Mouse (Mus musculus): ENCODE measurements around the gene Sft2d1. TPM values are rescaled to one million over a fixed set of nuclear protein-coding genes. Genes with fewer than 3 reads are reported as not detected.
A peak's percentile ranks its signal among the peaks of the same experiment; 100 is the strongest.
"Not testable (repeated sequence)": the region's sequence is repeated elsewhere in the genome, so short reads cannot be mapped to it uniquely, and the experiment has no call there.

Sft2d1 gene
- polyA plus RNA-seq, 1 experiment from 2014 or later = 92.5 TPM

DNA sequence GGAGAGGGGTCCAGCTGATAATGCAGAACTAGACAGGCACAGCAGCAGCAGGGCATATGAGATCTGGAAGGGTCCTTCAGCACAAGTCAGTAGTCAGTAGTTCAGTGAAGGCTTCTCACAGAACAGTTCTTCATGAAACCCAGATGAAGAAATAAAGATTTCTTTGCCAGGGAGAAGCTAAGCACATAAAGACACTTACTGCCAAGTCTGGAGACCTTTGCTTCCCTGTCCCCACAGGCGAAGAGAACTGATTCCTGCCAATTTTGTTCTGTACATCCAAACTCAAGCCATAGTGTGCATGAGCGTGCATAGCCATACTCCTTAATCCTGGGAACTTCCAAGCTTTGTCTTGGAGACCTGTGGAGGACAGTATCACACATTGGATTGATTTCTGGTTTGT is 12.6 kb upstream of the Sft2d1 start:
- Histone ChIP-seq H3K9me3 (ENCODE audit: control insufficient read depth, low read length) (no peaks in the 10 kb centered on the region), H3K27ac (ENCODE audit: low read length) (no peak overlapping the region), H3K36me3 (ENCODE audit: control insufficient read depth, insufficient read depth, low read length) (no peaks in the 10 kb centered on the region), H3K4me2 (ENCODE audit: low read depth, low read length) (no peak overlapping the region), H3K9ac (ENCODE audit: low read depth, low read length) (no peak overlapping the region), H3K4me1 (ENCODE audit: control insufficient read depth, insufficient read depth, low read length) (no peaks in the 10 kb centered on the region), H3K4me3 (ENCODE audit: low read length) (no peak overlapping the region), H3K27me3 (replicated peaks; ENCODE audit: control insufficient read depth, insufficient read depth, low read length) (no peaks in the 10 kb centered on the region)
- WGBS = 93% methylated on average over 2 of the region's 2 CpGs
- ATAC-seq = no peak

DNA sequence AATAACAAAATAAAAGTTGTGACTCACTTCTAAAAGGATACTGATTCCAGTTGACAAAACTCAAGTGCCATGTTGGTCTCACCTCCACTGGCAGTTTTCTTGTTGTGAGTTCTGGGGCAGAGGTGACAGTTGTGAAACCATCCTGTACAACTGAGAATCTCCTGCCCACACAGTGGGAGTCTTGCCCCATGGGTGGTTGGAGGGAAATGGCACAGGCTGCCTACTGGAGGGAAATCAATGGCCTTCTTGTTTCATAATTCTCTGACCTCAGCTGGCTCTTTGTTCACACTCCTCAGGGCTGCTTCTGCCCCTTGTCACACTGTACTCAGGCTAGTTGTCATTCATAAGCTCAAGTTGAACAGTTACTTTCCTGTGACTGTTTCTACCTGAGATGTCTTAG is 11.4 kb upstream of the Sft2d1 start:
- Histone ChIP-seq H3K36me3 (ENCODE audit: control insufficient read depth, insufficient read depth, low read length) (no peaks in the 10 kb centered on the region), H3K27me3 (replicated peaks; ENCODE audit: control insufficient read depth, insufficient read depth, low read length) (no peaks in the 10 kb centered on the region), H3K4me2 (ENCODE audit: low read depth, low read length) (no peak overlapping the region), H3K4me1 (ENCODE audit: control insufficient read depth, insufficient read depth, low read length) (no peaks in the 10 kb centered on the region), H3K9me3 (ENCODE audit: control insufficient read depth, low read length) (no peaks in the 10 kb centered on the region), H3K4me3 (ENCODE audit: low read length) (no peak overlapping the region), H3K27ac (ENCODE audit: low read length) (no peak overlapping the region), H3K9ac (ENCODE audit: low read depth, low read length) (no peak overlapping the region)
- no peak for ATAC-seq

DNA sequence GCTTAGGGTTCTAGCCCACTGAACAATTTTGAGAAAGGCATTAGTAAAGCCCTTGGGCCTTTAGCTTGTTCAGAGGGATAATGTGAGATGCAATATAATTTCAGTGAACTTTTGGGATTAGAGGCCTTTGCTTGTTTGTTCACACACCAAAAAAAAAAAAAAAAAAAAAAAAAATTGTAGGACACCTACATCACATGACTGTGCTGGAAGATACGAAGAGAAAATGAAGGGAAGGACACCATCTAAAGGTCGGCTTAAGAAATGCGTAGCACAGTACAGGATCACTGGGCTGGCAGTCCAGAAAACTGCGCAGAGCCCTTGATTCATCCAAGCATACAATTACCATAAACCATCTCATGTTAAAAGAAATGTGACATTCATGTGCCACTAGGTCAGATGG is 9.4 kb upstream of the Sft2d1 start:
- Histone ChIP-seq H3K4me3 (ENCODE audit: low read length) (no peak overlapping the region), H3K36me3 (ENCODE audit: control insufficient read depth, insufficient read depth, low read length) (no peaks in the 10 kb centered on the region), H3K9me3 (ENCODE audit: control insufficient read depth, low read length) (no peaks in the 10 kb centered on the region), H3K4me1 (ENCODE audit: control insufficient read depth, insufficient read depth, low read length) (no peaks in the 10 kb centered on the region), H3K9ac (ENCODE audit: low read depth, low read length) (no peak overlapping the region), H3K27me3 (replicated peaks; ENCODE audit: control insufficient read depth, insufficient read depth, low read length) (no peaks in the 10 kb centered on the region), H3K4me2 (ENCODE audit: low read depth, low read length) (no peak overlapping the region), H3K27ac (ENCODE audit: low read length) (no peak overlapping the region)
- 82% methylated on average over 4 of the region's 4 CpGs for WGBS
- ATAC-seq = no peak

DNA sequence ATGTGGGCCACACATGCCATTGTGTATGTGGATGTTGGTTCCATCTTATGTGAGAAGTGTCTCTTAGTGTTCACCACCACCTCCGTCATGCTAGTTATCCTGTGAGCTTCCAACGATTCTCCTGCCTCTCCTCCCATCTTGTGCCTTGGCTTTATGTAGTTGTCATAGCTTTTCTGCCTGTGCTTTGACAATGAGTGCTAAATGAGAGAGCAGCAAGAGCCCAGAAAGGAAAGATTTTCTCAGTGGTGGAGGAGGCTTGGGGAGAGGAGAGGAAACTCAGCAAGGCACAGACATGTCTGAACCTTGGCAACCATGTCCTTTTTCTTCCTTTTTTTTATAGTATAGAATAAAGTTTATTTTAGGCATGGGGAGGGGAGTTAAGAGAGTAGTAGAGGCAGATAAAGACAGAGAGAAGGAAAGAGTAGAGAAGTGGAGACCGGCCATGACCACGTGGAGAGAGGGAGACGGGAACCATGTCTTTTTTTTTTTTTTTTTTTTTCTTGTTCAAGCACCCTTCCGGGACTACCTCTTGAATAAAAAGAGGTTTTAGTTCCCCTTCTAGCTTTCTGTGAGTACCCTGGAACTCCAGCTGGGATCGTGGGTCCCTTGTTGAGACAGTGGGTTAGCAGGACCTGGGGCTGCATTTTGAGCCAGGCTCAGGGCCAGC is 8.0 kb upstream of the Sft2d1 start:
- Histone ChIP-seq H3K9ac (ENCODE audit: low read depth, low read length) (no peak overlapping the region), H3K27ac (ENCODE audit: low read length) (no peak overlapping the region), H3K4me1 (ENCODE audit: control insufficient read depth, insufficient read depth, low read length) (no peaks in the 10 kb centered on the region), H3K9me3 (ENCODE audit: control insufficient read depth, low read length) (no peaks in the 10 kb centered on the region), H3K4me2 (ENCODE audit: low read depth, low read length) (no peak overlapping the region), H3K4me3 (ENCODE audit: low read length) (no peak overlapping the region), H3K36me3 (ENCODE audit: control insufficient read depth, insufficient read depth, low read length) (no peaks in the 10 kb centered on the region), H3K27me3 (replicated peaks; ENCODE audit: control insufficient read depth, insufficient read depth, low read length) (no peaks in the 10 kb centered on the region)
- 73% methylated on average over 7 of the region's 7 CpGs for WGBS
- no peak for ATAC-seq

DNA sequence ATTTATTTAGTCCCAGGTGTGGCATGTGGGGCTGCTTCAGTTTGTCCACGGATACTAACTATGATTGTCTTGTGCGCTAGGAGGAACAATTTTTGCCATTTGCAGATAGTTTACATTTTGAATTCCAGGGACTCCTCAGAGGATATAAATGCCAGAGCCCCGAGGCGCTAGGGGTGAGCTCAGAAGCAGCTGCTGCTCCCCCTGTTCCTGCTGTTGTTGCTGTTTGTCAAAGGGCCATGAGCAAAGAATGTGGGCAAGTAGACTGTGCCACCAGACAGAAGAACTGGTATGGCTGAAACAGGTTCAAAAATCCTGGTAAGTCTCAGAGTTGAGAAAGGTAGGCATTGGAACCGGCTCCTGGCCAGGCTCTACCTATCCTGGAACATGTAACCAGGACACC is 7.2 kb upstream of the Sft2d1 start:
- 31% methylated on average over 5 of the region's 5 CpGs for WGBS

DNA sequence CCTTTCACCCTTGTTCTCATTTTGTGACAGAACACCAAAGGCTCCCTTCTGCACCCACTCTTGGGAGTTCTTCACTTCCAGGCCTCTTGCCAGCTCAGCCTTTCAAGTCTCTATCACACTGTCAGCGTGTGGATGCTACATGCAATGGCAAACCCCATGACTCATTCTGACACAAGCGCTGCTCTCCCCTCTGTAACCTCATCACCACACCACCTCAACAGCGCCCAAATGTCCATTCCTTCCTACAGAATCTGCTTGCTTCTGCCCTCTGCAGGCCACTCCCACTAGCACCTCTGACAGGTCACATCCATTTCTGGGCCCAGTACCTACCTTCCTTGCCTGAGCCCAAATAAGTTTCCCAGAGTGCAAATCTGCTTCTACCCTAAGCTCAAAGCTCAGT is 5.1 kb upstream of the Sft2d1 start:
- Histone ChIP-seq H3K36me3 (ENCODE audit: control insufficient read depth, insufficient read depth, low read length) (no peaks in the 10 kb centered on the region), H3K4me2 (ENCODE audit: low read depth, low read length) (no peak overlapping the region), H3K4me3 (ENCODE audit: low read length) (no peak overlapping the region), H3K27me3 (replicated peaks; ENCODE audit: control insufficient read depth, insufficient read depth, low read length) (no peaks in the 10 kb centered on the region), H3K4me1 (ENCODE audit: control insufficient read depth, insufficient read depth, low read length) (no peaks in the 10 kb centered on the region), H3K9ac (ENCODE audit: low read depth, low read length) (no peak overlapping the region), H3K9me3 (ENCODE audit: control insufficient read depth, low read length) (no peaks in the 10 kb centered on the region), H3K27ac (ENCODE audit: low read length) (no peak overlapping the region)
- WGBS = 36% methylated on average over 3 of the region's 3 CpGs
- no peak for ATAC-seq

More for the DNA sequence above, 7.2 kb upstream of the Sft2d1 start:
- no peaks in the 10 kb centered on the region for H3K9me3 ChIP-seq (ENCODE audit: control insufficient read depth, low read length)
- H3K36me3 ChIP-seq (ENCODE audit: control insufficient read depth, insufficient read depth, low read length) = no peaks in the 10 kb centered on the region
- no peak for ATAC-seq
- H3K27ac ChIP-seq (ENCODE audit: low read length) = no peak overlapping the region
- H3K4me1 ChIP-seq (ENCODE audit: control insufficient read depth, insufficient read depth, low read length) = no peaks in the 10 kb centered on the region
- H3K4me3 ChIP-seq (ENCODE audit: low read length) = no peak overlapping the region
- H3K9ac ChIP-seq (ENCODE audit: low read depth, low read length) = no peak overlapping the region
- no peaks in the 10 kb centered on the region for H3K27me3 ChIP-seq (replicated peaks; ENCODE audit: control insufficient read depth, insufficient read depth, low read length)
- H3K4me2 ChIP-seq (ENCODE audit: low read depth, low read length) = no peak overlapping the region

DNA sequence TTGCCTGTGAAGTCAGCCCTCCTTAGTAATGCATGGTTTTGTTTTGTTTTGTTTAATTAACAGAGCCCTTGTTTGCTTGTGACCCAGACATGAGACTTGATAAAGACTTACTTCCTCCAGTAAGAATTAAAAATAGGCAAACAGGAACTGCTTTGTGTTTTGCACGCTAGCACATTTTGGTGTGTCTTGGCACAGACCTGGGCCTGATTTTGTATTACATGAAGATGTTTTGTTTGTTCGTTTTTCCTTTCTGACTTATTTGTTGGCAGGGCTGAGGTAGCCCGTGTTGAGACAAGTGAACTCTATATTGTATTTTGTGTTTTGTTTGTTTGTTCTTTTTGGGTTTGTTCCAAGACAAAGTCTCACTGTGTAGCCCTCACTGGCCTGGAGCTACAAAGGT is 849 bp downstream of the Sft2d1 start:
- peaks cover 18% of the 10 kb centered on the region for H3K4me1 ChIP-seq (ENCODE audit: control insufficient read depth, insufficient read depth, low read length)
- 32% methylated on average over 3 of the region's 3 CpGs for WGBS
- H3K27ac ChIP-seq (ENCODE audit: low read length) = no peak overlapping the region
- H3K4me2 ChIP-seq (ENCODE audit: low read depth, low read length) = peak overlapping the region; percentile 56
- no peaks in the 10 kb centered on the region for H3K9me3 ChIP-seq (ENCODE audit: control insufficient read depth, low read length)
- H3K9ac ChIP-seq (ENCODE audit: low read depth, low read length) = peak overlapping the region; percentile 75
- peak overlapping the region; percentile 67 for H3K4me3 ChIP-seq (ENCODE audit: low read length)
- H3K27me3 ChIP-seq (replicated peaks; ENCODE audit: control insufficient read depth, insufficient read depth, low read length) = no peaks in the 10 kb centered on the region
- H3K36me3 ChIP-seq (ENCODE audit: control insufficient read depth, insufficient read depth, low read length) = no peaks in the 10 kb centered on the region
- no peak for ATAC-seq

DNA sequence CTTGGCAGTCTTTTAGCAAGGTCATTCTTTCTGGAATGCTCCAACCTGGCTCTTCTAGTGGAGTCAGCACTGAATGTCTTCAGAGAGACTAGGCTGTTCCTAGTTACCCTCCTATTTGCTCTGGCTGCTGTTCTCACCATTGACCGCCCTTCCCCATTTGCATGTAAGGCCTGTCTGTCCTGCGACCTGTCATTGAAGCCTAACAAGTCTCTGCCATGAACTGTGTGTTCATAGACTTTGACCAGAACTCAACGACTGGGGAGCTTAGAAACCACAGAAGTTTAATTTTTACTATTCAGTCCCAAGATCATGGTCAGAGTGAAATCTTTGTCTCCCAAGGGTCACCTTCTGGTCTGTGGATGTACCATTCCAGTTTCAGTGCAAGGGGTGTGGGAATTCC is 3.1 kb downstream of the Sft2d1 start:
- no peaks in the 10 kb centered on the region for H3K9me3 ChIP-seq (ENCODE audit: control insufficient read depth, low read length)
- no peak overlapping the region for H3K4me2 ChIP-seq (ENCODE audit: low read depth, low read length)
- no peak for ATAC-seq
- H3K9ac ChIP-seq (ENCODE audit: low read depth, low read length) = no peak overlapping the region
- H3K27ac ChIP-seq (ENCODE audit: low read length) = no peak overlapping the region
- no peaks in the 10 kb centered on the region for H3K27me3 ChIP-seq (replicated peaks; ENCODE audit: control insufficient read depth, insufficient read depth, low read length)
- no peak overlapping the region for H3K4me3 ChIP-seq (ENCODE audit: low read length)
- peaks cover 18% of the 10 kb centered on the region for H3K4me1 ChIP-seq (ENCODE audit: control insufficient read depth, insufficient read depth, low read length)
- no peaks in the 10 kb centered on the region for H3K36me3 ChIP-seq (ENCODE audit: control insufficient read depth, insufficient read depth, low read length)
- 82% methylated on average over 3 of the region's 3 CpGs for WGBS

DNA sequence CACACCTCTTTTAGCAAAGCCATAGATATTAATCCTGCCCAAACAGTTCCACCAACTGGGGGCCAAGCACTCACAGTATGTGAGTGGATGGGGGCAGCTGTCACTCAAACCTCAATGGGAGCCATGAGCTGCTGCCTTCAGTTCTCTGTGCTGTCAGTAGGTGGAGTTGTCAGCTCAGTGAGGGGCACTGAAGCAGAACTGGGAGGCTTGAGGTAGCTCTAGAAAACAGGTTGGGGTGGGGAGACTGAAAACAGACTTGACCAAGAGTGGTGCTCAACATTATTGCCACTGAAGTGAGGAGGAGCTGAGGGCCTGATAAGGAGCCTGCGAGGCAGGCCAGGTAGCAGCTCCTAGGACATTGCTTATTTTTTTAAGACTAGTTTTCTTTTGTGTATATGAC is 5.3 kb downstream of the Sft2d1 start:
- ATAC-seq = no peak
- H3K4me1 ChIP-seq (ENCODE audit: control insufficient read depth, insufficient read depth, low read length) = peaks cover 18% of the 10 kb centered on the region
- WGBS = 70% methylated on average over 1 of the region's 1 CpGs
- H3K4me2 ChIP-seq (ENCODE audit: low read depth, low read length) = no peak overlapping the region
- no peak overlapping the region for H3K27ac ChIP-seq (ENCODE audit: low read length)
- H3K27me3 ChIP-seq (replicated peaks; ENCODE audit: control insufficient read depth, insufficient read depth, low read length) = no peaks in the 10 kb centered on the region
- no peak overlapping the region for H3K4me3 ChIP-seq (ENCODE audit: low read length)
- H3K9ac ChIP-seq (ENCODE audit: low read depth, low read length) = no peak overlapping the region
- no peaks in the 10 kb centered on the region for H3K36me3 ChIP-seq (ENCODE audit: control insufficient read depth, insufficient read depth, low read length)
- H3K9me3 ChIP-seq (ENCODE audit: control insufficient read depth, low read length) = no peaks in the 10 kb centered on the region

DNA sequence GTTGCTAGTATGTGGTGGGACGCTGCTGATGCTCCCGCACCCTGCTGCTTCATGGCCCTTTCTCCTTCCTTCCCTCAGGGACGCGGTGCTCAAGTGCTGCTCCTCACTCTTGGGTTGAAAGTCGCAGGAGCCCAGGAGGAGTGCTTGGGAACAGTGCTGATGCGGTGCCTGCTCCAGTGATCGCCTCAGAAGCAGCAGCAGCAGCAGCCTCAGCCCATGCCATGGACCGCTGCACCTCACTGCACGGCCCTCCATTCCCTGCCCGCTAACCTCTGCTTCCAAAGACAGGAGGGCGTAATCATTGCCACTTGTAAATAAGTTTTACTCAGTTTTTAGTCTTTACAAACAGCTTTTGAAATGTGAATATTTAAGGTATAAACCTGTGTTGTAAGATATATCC is 16.0 kb downstream of the Sft2d1 start:
- H3K4me3 ChIP-seq (ENCODE audit: low read length); H3K4me2 ChIP-seq (ENCODE audit: low read depth, low read length); H3K27me3 ChIP-seq (replicated peaks; ENCODE audit: control insufficient read depth, insufficient read depth, low read length); H3K9me3 ChIP-seq (ENCODE audit: control insufficient read depth, low read length); ATAC-seq; H3K9ac ChIP-seq (ENCODE audit: low read depth, low read length); H3K27ac ChIP-seq (ENCODE audit: low read length); H3K36me3 ChIP-seq (ENCODE audit: control insufficient read depth, insufficient read depth, low read length); H3K4me1 ChIP-seq (ENCODE audit: control insufficient read depth, insufficient read depth, low read length): not testable (repeated sequence)
- WGBS = 91% methylated on average over 10 of the region's 11 CpGs
